Mouse (Mus musculus) cerebellum, postnatal 14 days (tissue): ENCODE data around the gene Mipol1.
"Not testable (repeated sequence)": the region's sequence is repeated elsewhere in the genome, so short reads cannot be mapped to it uniquely, and the experiment has no call there.

Experiments
- DNase-seq, 2 experiments: peaks; one replicate each; pipeline ENCODE4 v3.0.0; 2021; ENCODE audit warnings: mixed read lengths in 2 of 2

Gene Mipol1

GRCm38 (mm10) chr12:57428767-57429166, 198.5 kb downstream of the Mipol1 start:
- DNase-seq = no peak

- not testable (repeated sequence) for DNase-seq
Measured at GRCm38 (mm10) chr12:57436939-57437659, 206.9 kb downstream of the Mipol1 start.

GRCm38 (mm10) chr12:57444281-57444903, 214.2 kb downstream of the Mipol1 start:
- DNase-seq = no peak

- DNase-seq = no peak
Measured at GRCm38 (mm10) chr12:57447331-57447730, 217.1 kb downstream of the Mipol1 start.

- DNase-seq = no peak
Measured at GRCm38 (mm10) chr12:57449299-57449698, 219.1 kb downstream of the Mipol1 start.

- DNase-seq = no peak
Measured at GRCm38 (mm10) chr12:57450017-57450583, 219.9 kb downstream of the Mipol1 start.

GRCm38 (mm10) chr12:57456911-57457310, 226.7 kb downstream of the Mipol1 start:
- no peak for DNase-seq

- DNase-seq = no peak
Measured at GRCm38 (mm10) chr12:57457339-57457738, 227.1 kb downstream of the Mipol1 start.

GRCm38 (mm10) chr12:57464520-57465334, 234.5 kb downstream of the Mipol1 start:
- DNase-seq = no peak

- no peak for DNase-seq
Measured at GRCm38 (mm10) chr12:57471786-57472185, 241.6 kb downstream of the Mipol1 start.

GRCm38 (mm10) chr12:57476876-57477275, 246.6 kb downstream of the Mipol1 start:
- no peak for DNase-seq

- no peak for DNase-seq
Measured at GRCm38 (mm10) chr12:57481823-57482222, 251.6 kb downstream of the Mipol1 start.

GRCm38 (mm10) chr12:57496347-57497119, 266.3 kb downstream of the Mipol1 start:
- DNase-seq = no peak

GRCm38 (mm10) chr12:57500246-57500645, 270.0 kb downstream of the Mipol1 start:
- DNase-seq = no peak

- DNase-seq = no peak
Measured at GRCm38 (mm10) chr12:57505329-57505728, 275.1 kb downstream of the Mipol1 start.

- no peak for DNase-seq
Measured at GRCm38 (mm10) chr12:57508938-57509337, 278.7 kb downstream of the Mipol1 start.

- DNase-seq = no peak
Measured at GRCm38 (mm10) chr12:57509726-57510125, 279.5 kb downstream of the Mipol1 start.

- no peak for DNase-seq
Measured at GRCm38 (mm10) chr12:57511127-57511526, 280.9 kb downstream of the Mipol1 start.

- DNase-seq = no peak
Measured at GRCm38 (mm10) chr12:57511560-57511959, 281.3 kb downstream of the Mipol1 start.

- DNase-seq = no peak
Measured at GRCm38 (mm10) chr12:57514552-57514951, 284.3 kb downstream of the Mipol1 start.

GRCm38 (mm10) chr12:57515702-57516377, 285.6 kb downstream of the Mipol1 start:
- no peak for DNase-seq

GRCm38 (mm10) chr12:57528335-57528734, 298.1 kb downstream of the Mipol1 start:
- no peak for DNase-seq
